Comparison of ENCODE assay signal across 10 mouse cellular contexts in genomic region chr16:45095030-45095429, GRCm38 (mm10). TPM values are rescaled to one million over a fixed set of nuclear protein-coding genes. Genes with fewer than 3 reads are reported as not detected.
DNase-seq lines count a peak whose midpoint lies in the region; ATAC-seq and TF ChIP-seq lines count a peak whose summit lies in the region.
"Had no signal": no experiment of that assay in that cellular context is flagged by ENCODE, and none has a peak within 500 bp of the region (broad histone marks: within the 10 kb centered on the region; RNA-seq: fewer than 3 reads in every experiment).

No protein-coding gene starts in this region.

- in situ Hi-C loops in CH12.LX (cut with MboI; ENCODE audit: low pct_ligation_motif_present, low pct_unique_long_range_greater_than_20kb, low sequenced_read_pairs): loop anchor here (5.0 to 25.0 kb wide), 2 partner anchors 47 to 608 kb away; no protein-coding TSS in a partner anchor

- TF ChIP-seq RAD21 in CH12.LX (IDR thresholded peaks at IDR 0.05; ENCODE audit: low read depth, low read length): no peak

- no peak for TF ChIP-seq POLR2A in CH12.LX (IDR thresholded peaks at IDR 0.05; ENCODE audit: low read depth, low read length)

- no peaks in the 10 kb centered on the region for H3K9me3 ChIP-seq in heart, embryonic 11.5 days (replicated peaks; ENCODE audit: control insufficient read depth, low read length)
- no peaks in the 10 kb centered on the region for H3K9me3 ChIP-seq in CH12.LX (replicated peaks; ENCODE audit: low read length)
- H3K9me3 ChIP-seq in forebrain, embryonic 13.5 days (replicated peaks): no peaks in the 10 kb centered on the region
- H3K9me3 ChIP-seq in liver, embryonic 11.5 days (ENCODE audit: control insufficient read depth, low read length): no peaks in the 10 kb centered on the region
- no peaks in the 10 kb centered on the region for H3K9me3 ChIP-seq in midbrain, embryonic 14.5 days (ENCODE audit: control insufficient read depth, low read length)
- H3K9me3 ChIP-seq: hindbrain, embryonic 10.5 days had no signal

- no peaks in the 10 kb centered on the region for H3K79me2 ChIP-seq in CH12.LX (replicated peaks; ENCODE audit: control insufficient read depth, extremely low read depth, insufficient read depth, poor library complexity, severe bottlenecking)

- no peak for ATAC-seq in heart, embryonic 11.5 days (replicated peaks; ENCODE audit: insufficient number of reproducible peaks, low FRiP score, low TSS enrichment)
- ATAC-seq in forebrain, embryonic 13.5 days: no peak
- ATAC-seq in liver, embryonic 11.5 days (replicated peaks; ENCODE audit: low FRiP score): no peak
- ATAC-seq in midbrain, embryonic 14.5 days (ENCODE audit: low FRiP score, low TSS enrichment): no peak

- H3K27ac ChIP-seq in heart, embryonic 11.5 days (ENCODE audit: low read depth, low read length): no peak overlapping the region
- no peak overlapping the region for H3K27ac ChIP-seq in CH12.LX (ENCODE audit: insufficient read depth, low read depth)
- H3K27ac ChIP-seq in forebrain, embryonic 13.5 days: no peak overlapping the region
- H3K27ac ChIP-seq in liver, embryonic 11.5 days (ENCODE audit: low read depth, low read length): no peak overlapping the region
- H3K27ac ChIP-seq in midbrain, embryonic 14.5 days (replicated peaks; ENCODE audit: low read depth, low read length): no peak overlapping the region
- H3K27ac ChIP-seq: macrophage had no signal

- peak overlapping the region; percentile 78 for H3K4me2 ChIP-seq in heart, embryonic 11.5 days
- H3K4me2 ChIP-seq in CH12.LX (ENCODE audit: insufficient read depth, low read depth, poor library complexity, severe bottlenecking): no peak overlapping the region
- peak overlapping the region; percentile 57; the same call in 1 of the 2 replicates for H3K4me2 ChIP-seq in forebrain, embryonic 13.5 days
- H3K4me2 ChIP-seq in liver, embryonic 11.5 days: peak overlapping the region; percentile 52
- no peak overlapping the region for H3K4me2 ChIP-seq in midbrain, embryonic 14.5 days (ENCODE audit: low read length)

- no peak for TF ChIP-seq EP300 in CH12.LX (IDR thresholded peaks at IDR 0.05; ENCODE audit: low read length)

- H3K36me3 ChIP-seq in heart, embryonic 11.5 days (ENCODE audit: control insufficient read depth, insufficient read depth, low read length): no peaks in the 10 kb centered on the region
- no peaks in the 10 kb centered on the region for H3K36me3 ChIP-seq in CH12.LX (replicated peaks in 1 of 2; ENCODE audit: control insufficient read depth in 1 of 2, insufficient read depth in 1 of 2, low read length in 1 of 2)
- H3K36me3 ChIP-seq in forebrain, embryonic 13.5 days (ENCODE audit: poor library complexity, severe bottlenecking): no peaks in the 10 kb centered on the region
- no peaks in the 10 kb centered on the region for H3K36me3 ChIP-seq in liver, embryonic 11.5 days (ENCODE audit: control insufficient read depth, insufficient read depth, low read length)
- no peaks in the 10 kb centered on the region for H3K36me3 ChIP-seq in midbrain, embryonic 14.5 days (ENCODE audit: control insufficient read depth, insufficient read depth, low read length)
- H3K36me3 ChIP-seq: hindbrain, embryonic 10.5 days had no signal

- H3K9ac ChIP-seq in heart, embryonic 11.5 days (ENCODE audit: low read depth, low read length): no peak overlapping the region
- H3K9ac ChIP-seq in CH12.LX (ENCODE audit: insufficient read depth, low read depth): no peak overlapping the region
- H3K9ac ChIP-seq in forebrain, embryonic 13.5 days: no peak overlapping the region
- no peak overlapping the region for H3K9ac ChIP-seq in liver, embryonic 11.5 days (ENCODE audit: low read depth, low read length)
- no peak overlapping the region for H3K9ac ChIP-seq in midbrain, embryonic 14.5 days (replicated peaks; ENCODE audit: low read length)

- DNase-seq in heart, postnatal 36 days: no peak
- DNase-seq in CH12.LX (ENCODE audit: extremely low read depth): no peak
- DNase-seq in liver, embryonic 11.5 days (ENCODE audit: low spot score): no peak
- DNase-seq in midbrain, embryonic 14.5 days: no peak
- no peak for DNase-seq in spleen, postnatal 4 days (ENCODE audit: low spot score in 2 of 2)
- DNase-seq in testis, postnatal 10 days (ENCODE audit: low spot score): no peak

- dilution Hi-C loops in CH12.LX (cut with MboI; ENCODE audit: extremely low pct_ligation_motif_present, extremely low pct_unique_long_range_greater_than_20kb, low sequenced_read_pairs): no loop called here

- peaks cover 34% of the 10 kb centered on the region for H3K4me1 ChIP-seq in heart, embryonic 11.5 days (ENCODE audit: control insufficient read depth, insufficient read depth, low read length)
- peaks cover 8 to 42% of the 10 kb centered on the region in 2 experiments for H3K4me1 ChIP-seq in CH12.LX (ENCODE audit: control insufficient read depth in 1 of 2, insufficient read depth in 2 of 2)
- peaks cover 28% of the 10 kb centered on the region for H3K4me1 ChIP-seq in forebrain, embryonic 13.5 days
- H3K4me1 ChIP-seq in liver, embryonic 11.5 days (replicated peaks; ENCODE audit: control insufficient read depth, insufficient read depth, low read length): no peaks in the 10 kb centered on the region
- peaks cover 9% of the 10 kb centered on the region; the same call in 1 of the 2 replicates for H3K4me1 ChIP-seq in midbrain, embryonic 14.5 days (ENCODE audit: control insufficient read depth, insufficient read depth, low read length)

- intact Hi-C loops in heart, postnatal 36 days (cut with DNase I): loop anchor here (5.0 to 10.0 kb wide), 2 partner anchors 370 to 1208 kb away; partner anchors contain the start of genes Ccdc191 and Nepro

- no peaks in the 10 kb centered on the region for H3K27me3 ChIP-seq in heart, embryonic 11.5 days (ENCODE audit: control insufficient read depth, insufficient read depth, low read length)
- no peaks in the 10 kb centered on the region for H3K27me3 ChIP-seq in CH12.LX (replicated peaks)
- H3K27me3 ChIP-seq in forebrain, embryonic 13.5 days: no peaks in the 10 kb centered on the region
- H3K27me3 ChIP-seq in liver, embryonic 11.5 days (replicated peaks; ENCODE audit: control insufficient read depth, insufficient read depth, low read length): no peaks in the 10 kb centered on the region
- H3K27me3 ChIP-seq in midbrain, embryonic 14.5 days (ENCODE audit: control insufficient read depth, insufficient read depth, low read length): no peaks in the 10 kb centered on the region

- WGBS in heart, embryonic 11.5 days (ENCODE audit: insufficient replicate concordance): 78% methylated on average over 13 of the region's 13 CpGs
- 94% methylated on average over 13 of the region's 13 CpGs for WGBS in forebrain, embryonic 13.5 days
- WGBS in liver, embryonic 11.5 days: 83% methylated on average over 13 of the region's 13 CpGs
- WGBS in midbrain, embryonic 14.5 days: 93% methylated on average over 13 of the region's 13 CpGs

- no peak for TF ChIP-seq CTCF in CH12.LX (conservative IDR thresholded peaks at IDR 0.05 in 1 of 2, IDR thresholded peaks at IDR 0.05 in 1 of 2; ENCODE audit: low read depth in 2 of 2, low read length in 2 of 2)

- peak overlapping the region; percentile 54 for H3K4me3 ChIP-seq in heart, embryonic 11.5 days (ENCODE audit: low read depth, low read length)
- peak overlapping the region in 1 of 3 experiments; percentile 65 for H3K4me3 ChIP-seq in CH12.LX (replicated peaks in 1 of 3; ENCODE audit: low read depth in 2 of 3, low read length in 2 of 3, poor library complexity in 1 of 3)
- no peak overlapping the region for H3K4me3 ChIP-seq in forebrain, embryonic 13.5 days
- no peak overlapping the region for H3K4me3 ChIP-seq in liver, embryonic 11.5 days (ENCODE audit: low read depth, low read length)
- H3K4me3 ChIP-seq in midbrain, embryonic 14.5 days (replicated peaks; ENCODE audit: low read depth, low read length): no peak overlapping the region

TF ChIP-seq in CH12.LX, 34 proteins besides CTCF, POLR2A, EP300 and RAD21:
- TF ChIP-seq MXI1 (IDR thresholded peaks at IDR 0.05; ENCODE audit: low read depth, low read length): 0 out of 2 replicates have a peak, but pooled peaks have one; percentile 9
- TF ChIP-seq ZMIZ1 (IDR thresholded peaks at IDR 0.05; ENCODE audit: low read depth, low read length): no peak

RNA-seq across cellular contexts. Expression of gene Ccdc80, which starts 1.8 kb away (rescaled TPM):
- polyA plus RNA-seq in heart, embryonic 11.5 days (2014; fragmentation: Nextera tagmentation; extraction: Ambion mirVana): 73.9 and 80.4 TPM in 2 replicates
- total RNA-seq in heart, postnatal 36 days (2021): 10 to 100 TPM; 85.3 to 92.6 TPM
- total RNA-seq in CH12.LX (2012; rRNA removed) (9.5 TPM in 2 replicates), CH12.LX (2014; rRNA removed) (2.6 and 3.9 TPM in 2 replicates)
- 6.1 and 6.6 TPM in 2 replicates for polyA plus RNA-seq in CH12.LX (2012; ENCODE audit: insufficient read length, low read depth)
- 6.6 and 7.3 TPM in 2 replicates for polyA plus RNA-seq in forebrain, embryonic 13.5 days (2015; fragmentation: Nextera tagmentation; extraction: Ambion mirVana)
- polyA plus RNA-seq in liver, embryonic 11.5 days (2014; fragmentation: Nextera tagmentation; extraction: Ambion mirVana): 20.6 and 23.7 TPM in 2 replicates
- 2.1 and 5.3 TPM in 2 replicates for polyA plus RNA-seq in midbrain, embryonic 14.5 days (2014; fragmentation: Nextera tagmentation; extraction: Ambion mirVana)

Comparison
In these comparisons a context has a peak if more than half of its experiments do, and no peak if none do; other contexts are left out.
1. H3K4me2 ChIP-seq: peak in heart, embryonic 11.5 days (single experiment), forebrain, embryonic 13.5 days (single experiment) and liver, embryonic 11.5 days (single experiment); none in CH12.LX (single experiment) and midbrain, embryonic 14.5 days (single experiment).